Mouse (Mus musculus) erythroblast, embryonic 14.5 days (primary cell): Measurements from ENCODE around the gene Tmem131. TPM values are rescaled to one million over a fixed set of nuclear protein-coding genes. Genes with fewer than 3 reads are reported as not detected.

ENCODE experiments used
- H3K27me3 ChIP-seq: 2 replicates; pipeline ENCODE4 v1.6.1; 2012; ENCODE audit warnings: inconsistent platforms; ENCODE audit not compliant: control insufficient read depth
- H3K36me3 ChIP-seq: 2 replicates; pipeline ENCODE4 v1.6.1; 2012; ENCODE audit warnings: mild to moderate bottlenecking, inconsistent platforms; ENCODE audit not compliant: control insufficient read depth
- H3K4me1 ChIP-seq: 2 replicates; pipeline ENCODE4 v1.6.1; 2012; ENCODE audit warnings: inconsistent platforms; ENCODE audit not compliant: control insufficient read depth
- H3K4me3 ChIP-seq: replicated peaks from 2 replicates; pipeline ENCODE3; 2012; ENCODE audit warnings: moderate library complexity, mild to moderate bottlenecking, inconsistent platforms
- H3K9me3 ChIP-seq: 2 replicates; pipeline ENCODE4 v1.6.1; 2012; ENCODE audit warnings: low read length, inconsistent platforms, mixed read lengths; ENCODE audit not compliant: control insufficient read depth
- GATA1 ChIP-seq: IDR thresholded peaks from 2 replicates; pipeline ENCODE4 v1.6.1; 2012; ENCODE audit warnings: low read length, inconsistent platforms, mixed read lengths
- TAL1 ChIP-seq: IDR thresholded peaks from 3 replicates; pipeline ENCODE4 v1.6.1; 2012; ENCODE audit warnings: low read length, inconsistent platforms, mixed read lengths
- polyA plus RNA-seq: library from polyadenylated mRNA; stranded (reverse); fragments of >175 nt; gene quantifications from 2 replicates; pipeline ENCODE4 v1.2.3, GENCODE M21; 2012

Gene Tmem131
- polyA plus RNA-seq, 1 experiment, result 7.8 TPM

GRCm38 (mm10) chr1:36797481-36797880 lies 146.0 kb downstream of the Tmem131 start:
- H3K27me3 ChIP-seq, result no peaks in the 10 kb centered on the region
- no peak for TF ChIP-seq TAL1
- TF ChIP-seq GATA1, result no peak
- H3K36me3 ChIP-seq, result peaks cover 100% of the 10 kb centered on the region
- H3K4me1 ChIP-seq, result no peaks in the 10 kb centered on the region
- no peaks in the 10 kb centered on the region for H3K9me3 ChIP-seq
- no peak overlapping the region for H3K4me3 ChIP-seq

- H3K27me3 ChIP-seq, result no peaks in the 10 kb centered on the region
- H3K36me3 ChIP-seq, result peaks cover 100% of the 10 kb centered on the region
These were observed 146.8 kb downstream of the Tmem131 start for GRCm38 (mm10) chr1:36796711-36797110.

GRCm38 (mm10) chr1:36789416-36789815 lies 154.1 kb downstream of the Tmem131 start:
- no peak overlapping the region for H3K4me3 ChIP-seq
- peaks cover 8% of the 10 kb centered on the region for H3K4me1 ChIP-seq
- peaks cover 2% of the 10 kb centered on the region; the same call in 1 of the 2 replicates for H3K9me3 ChIP-seq
- peaks cover 46% of the 10 kb centered on the region for H3K36me3 ChIP-seq
- peaks cover 7% of the 10 kb centered on the region for H3K27me3 ChIP-seq
- TF ChIP-seq GATA1 (no peak), TAL1 (no peak)

More at GRCm38 (mm10) chr1:36796711-36797110, 146.8 kb downstream of the Tmem131 start:
- Histone ChIP-seq H3K4me3 (no peak overlapping the region), H3K9me3 (no peaks in the 10 kb centered on the region), H3K4me1 (no peaks in the 10 kb centered on the region)
- no peak for TF ChIP-seq TAL1
- TF ChIP-seq GATA1, result no peak

DNA sequence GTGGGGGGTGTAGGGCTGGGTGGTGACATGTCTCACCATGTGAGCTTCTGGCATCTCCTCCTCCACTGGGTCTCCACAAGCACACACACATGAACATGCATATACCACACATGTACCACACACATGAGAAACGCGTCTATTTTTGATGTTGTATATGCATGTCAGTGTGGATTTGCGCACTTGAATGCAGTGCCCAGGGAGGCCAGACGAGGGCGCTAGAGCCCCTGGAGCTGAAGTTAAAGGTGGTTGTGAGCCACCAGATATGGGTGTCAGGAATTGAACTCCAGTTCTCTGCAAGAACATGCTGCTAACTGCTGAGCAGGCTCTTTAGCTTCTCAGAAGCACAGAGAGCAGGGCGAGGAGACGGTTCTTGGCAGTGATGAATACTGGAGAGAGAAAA lies 157.1 kb downstream of the Tmem131 start:
- TF ChIP-seq GATA1 (no peak), TAL1 (no peak)
- Histone ChIP-seq H3K4me1 (peaks cover 14% of the 10 kb centered on the region), H3K9me3 (peaks cover 2% of the 10 kb centered on the region; the same call in 1 of the 2 replicates), H3K4me3 (no peak overlapping the region), H3K36me3 (peaks cover 16% of the 10 kb centered on the region), H3K27me3 (peaks cover 7% of the 10 kb centered on the region)

DNA sequence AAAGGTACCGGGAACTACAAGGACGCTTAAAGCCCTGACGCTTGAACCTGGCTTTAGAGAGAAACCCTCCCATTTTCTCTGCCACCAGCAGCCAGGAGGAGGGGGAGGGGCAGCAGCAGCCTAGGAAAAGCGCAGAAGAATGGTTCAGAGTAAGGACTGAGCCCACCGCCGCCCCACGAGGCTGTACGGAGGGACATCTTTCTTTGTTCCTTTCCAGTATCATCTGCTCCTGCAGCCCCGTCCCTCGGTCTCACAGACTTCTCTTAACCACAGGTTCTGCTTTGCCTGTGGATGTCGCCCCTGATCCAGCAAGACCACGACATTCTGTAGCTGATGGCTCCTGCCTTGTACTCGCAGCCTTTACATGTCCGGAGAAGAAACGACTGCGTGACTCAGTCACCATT lies 158.2 kb downstream of the Tmem131 start:
- peaks cover 2% of the 10 kb centered on the region; the same call in 1 of the 2 replicates for H3K9me3 ChIP-seq
- H3K36me3 ChIP-seq, result peaks cover 6% of the 10 kb centered on the region
- peaks cover 14% of the 10 kb centered on the region for H3K4me1 ChIP-seq
- peaks cover 7% of the 10 kb centered on the region for H3K27me3 ChIP-seq
- H3K4me3 ChIP-seq, result no peak overlapping the region
- TF ChIP-seq GATA1, result no peak

DNA sequence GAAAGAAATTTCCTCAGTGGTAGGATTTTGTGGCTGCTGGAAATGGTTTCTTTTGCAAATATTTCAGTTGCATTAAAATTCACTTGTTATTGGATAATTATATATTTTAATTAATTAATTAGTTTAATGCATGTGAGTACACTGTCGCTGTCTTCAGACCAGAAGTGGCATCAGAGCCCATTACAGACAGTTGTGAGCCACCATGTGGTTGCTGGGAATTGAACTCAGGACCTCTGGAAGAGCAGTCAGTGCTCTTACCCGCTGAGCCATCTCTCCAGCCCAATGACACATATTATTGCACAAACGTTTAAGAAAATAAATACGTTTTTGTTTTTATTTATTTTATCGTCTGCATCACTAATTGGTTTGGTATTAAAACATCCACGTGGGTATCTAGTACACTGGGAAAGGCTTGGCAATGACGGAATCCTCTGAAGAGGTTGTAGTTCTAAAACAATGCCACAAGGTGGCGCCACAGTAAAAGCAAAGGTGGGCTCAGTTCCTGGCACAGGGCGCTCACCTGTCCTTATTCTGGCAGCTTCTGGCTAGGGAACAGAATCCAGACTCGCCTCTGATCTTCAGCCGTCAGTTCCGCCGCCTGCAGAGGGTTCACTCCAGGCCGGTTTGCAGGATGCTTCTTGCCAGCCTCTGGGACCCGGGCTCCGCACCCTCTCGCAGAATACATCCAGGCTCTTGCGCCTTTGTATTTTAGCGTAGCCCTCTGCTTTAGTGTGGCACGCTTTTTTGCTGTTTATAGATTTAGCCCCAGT lies 158.9 kb downstream of the Tmem131 start:
- peaks cover 2% of the 10 kb centered on the region; the same call in 1 of the 2 replicates for H3K9me3 ChIP-seq
- peaks cover 7% of the 10 kb centered on the region for H3K27me3 ChIP-seq
- no peak for TF ChIP-seq GATA1
- TF ChIP-seq TAL1, result no peak
- no peaks in the 10 kb centered on the region; the same call in 1 of the 2 replicates for H3K36me3 ChIP-seq
- peaks cover 14% of the 10 kb centered on the region for H3K4me1 ChIP-seq
- H3K4me3 ChIP-seq, result no peak overlapping the region

- Histone ChIP-seq H3K9me3 (peaks cover 2% of the 10 kb centered on the region; the same call in 1 of the 2 replicates), H3K4me3 (no peak overlapping the region), H3K36me3 (no peaks in the 10 kb centered on the region), H3K4me1 (peaks cover 12% of the 10 kb centered on the region), H3K27me3 (peaks cover 7% of the 10 kb centered on the region)
- no peak for TF ChIP-seq TAL1
- no peak for TF ChIP-seq GATA1
These were observed 161.0 kb downstream of the Tmem131 start for GRCm38 (mm10) chr1:36782476-36782875.

DNA sequence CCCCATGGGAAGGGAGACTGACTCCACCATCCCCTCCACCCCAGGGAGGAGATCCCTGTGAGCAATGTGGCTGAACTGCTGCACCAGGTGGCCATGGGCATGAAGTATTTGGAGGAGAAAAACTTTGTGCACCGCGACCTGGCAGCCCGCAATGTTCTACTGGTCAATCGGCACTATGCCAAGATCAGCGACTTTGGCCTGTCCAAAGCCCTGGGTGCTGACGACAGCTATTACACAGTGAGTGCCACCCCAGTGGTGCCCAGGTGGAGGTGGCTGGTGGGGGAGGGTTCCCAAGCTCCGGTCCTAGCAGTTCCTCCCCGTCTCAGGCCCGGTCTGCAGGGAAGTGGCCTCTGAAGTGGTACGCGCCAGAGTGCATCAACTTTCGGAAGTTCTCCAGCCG lies 162.7 kb downstream of the Tmem131 start:
- Histone ChIP-seq H3K4me3 (no peak overlapping the region), H3K36me3 (no peaks in the 10 kb centered on the region), H3K4me1 (peaks cover 11% of the 10 kb centered on the region), H3K27me3 (peaks cover 7% of the 10 kb centered on the region), H3K9me3 (no peaks in the 10 kb centered on the region)
- TF ChIP-seq GATA1, result no peak

DNA sequence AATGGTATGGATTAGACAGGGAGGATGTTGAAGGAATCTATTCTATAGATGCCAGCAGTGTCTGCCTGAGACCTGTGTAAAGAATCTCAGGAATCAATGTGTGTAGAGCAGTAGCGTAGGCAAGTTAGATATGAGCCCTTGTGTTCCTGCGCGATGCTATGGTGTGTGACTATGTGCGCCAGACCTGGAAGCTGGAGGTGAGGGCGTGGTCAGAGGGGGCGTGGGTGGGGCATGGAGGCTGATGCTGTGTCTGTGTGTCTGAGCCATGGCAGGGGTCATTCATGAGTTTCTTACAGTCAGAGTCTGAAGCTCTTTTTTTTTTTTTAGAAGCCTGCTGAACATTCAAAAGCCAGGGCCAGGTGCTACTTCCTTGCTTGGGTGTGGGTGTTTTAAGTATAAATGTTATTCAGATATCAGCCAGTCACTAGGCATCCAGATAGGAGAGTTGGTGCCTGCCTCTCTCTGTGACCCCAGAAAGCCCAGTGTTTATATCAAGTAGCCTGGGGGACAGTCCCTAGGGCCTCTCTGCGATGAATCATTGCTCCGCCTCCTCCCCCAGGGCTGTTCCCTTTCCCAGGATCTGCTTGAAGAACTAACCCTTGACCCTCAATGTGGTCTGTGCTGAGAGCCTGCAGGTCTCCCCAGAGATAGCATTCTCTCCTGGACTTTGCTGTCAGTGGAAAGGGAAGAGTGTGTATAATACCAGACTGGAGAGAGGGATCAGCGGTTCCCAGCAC lies 171.1 kb downstream of the Tmem131 start:
- Histone ChIP-seq H3K9me3 (no peaks in the 10 kb centered on the region), H3K36me3 (no peaks in the 10 kb centered on the region), H3K4me1 (peaks cover 4% of the 10 kb centered on the region), H3K27me3 (peaks cover 9% of the 10 kb centered on the region), H3K4me3 (no peak overlapping the region)
- TF ChIP-seq GATA1 (no peak), TAL1 (no peak)
